Mouse (Mus musculus): ENCODE measurements around the gene Prpf19.
A peak's percentile ranks its signal among the peaks of the same experiment; 100 is the strongest.

- peak; percentile 81 for TF ChIP-seq CTCF (IDR thresholded peaks at IDR 0.05; ENCODE audit: control insufficient read depth, insufficient read depth, insufficient replicate concordance, low read depth, low read length)
- TF ChIP-seq POLR2A (IDR thresholded peaks at IDR 0.05; ENCODE audit: control insufficient read depth, low read depth, low read length) = 0 out of 2 replicates have a peak, but pooled peaks have one; percentile 6
Observed at GRCm38 (mm10) chr19:10940097-10940800, 45.2 kb downstream of the Prpf19 start.
